Mouse (Mus musculus) CD8-positive naive resting alpha-beta T cell, adult 2 months (primary cell): ENCODE measurements around the gene Fam198a.

Experiments used
- DNase-seq, 2 experiments: peaks; one replicate each; pipeline ENCODE4 v3.0.0; 2022; ENCODE audit warnings: low read depth in 2 of 2, low spot score in 2 of 2

The Fam198a gene

DNA sequence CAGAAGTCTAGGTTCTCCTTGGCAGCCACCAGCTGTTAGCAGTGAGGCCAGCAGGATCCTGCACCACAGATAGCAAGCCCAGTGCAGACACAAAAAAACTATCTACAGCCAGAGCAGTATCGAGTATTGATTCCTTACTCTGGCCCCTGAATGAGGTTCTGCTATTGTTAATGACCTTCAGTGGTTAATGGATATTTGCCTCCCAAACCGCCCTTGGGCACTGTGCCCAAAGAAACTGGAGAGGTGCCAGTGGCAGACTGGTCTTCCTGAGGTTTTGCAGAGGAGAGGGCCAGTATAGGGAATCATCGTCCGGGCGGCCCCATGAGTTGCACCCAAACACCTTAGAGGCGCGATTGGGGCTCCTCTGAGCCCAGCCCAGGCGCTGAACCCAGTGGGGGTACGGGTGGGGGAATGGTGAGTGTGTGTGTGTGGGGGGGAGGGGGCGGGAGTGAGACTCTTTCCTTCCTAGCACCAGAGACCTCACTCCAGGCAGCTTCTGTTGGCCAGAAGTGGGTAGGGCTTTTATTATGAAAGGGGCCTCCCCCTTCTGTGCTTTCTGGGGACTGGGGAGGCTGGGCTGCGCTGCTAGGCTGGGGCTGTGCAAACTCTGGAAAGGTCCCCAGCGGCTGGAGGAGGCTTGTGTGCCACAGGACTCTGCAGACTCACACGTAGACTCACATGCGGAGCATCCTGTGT lies at the start of gene Fam198a:
Gene Fam198a (plus strand): TSS at position 571 of the 696 bp plus-strand sequence.
- no peak for DNase-seq

DNA sequence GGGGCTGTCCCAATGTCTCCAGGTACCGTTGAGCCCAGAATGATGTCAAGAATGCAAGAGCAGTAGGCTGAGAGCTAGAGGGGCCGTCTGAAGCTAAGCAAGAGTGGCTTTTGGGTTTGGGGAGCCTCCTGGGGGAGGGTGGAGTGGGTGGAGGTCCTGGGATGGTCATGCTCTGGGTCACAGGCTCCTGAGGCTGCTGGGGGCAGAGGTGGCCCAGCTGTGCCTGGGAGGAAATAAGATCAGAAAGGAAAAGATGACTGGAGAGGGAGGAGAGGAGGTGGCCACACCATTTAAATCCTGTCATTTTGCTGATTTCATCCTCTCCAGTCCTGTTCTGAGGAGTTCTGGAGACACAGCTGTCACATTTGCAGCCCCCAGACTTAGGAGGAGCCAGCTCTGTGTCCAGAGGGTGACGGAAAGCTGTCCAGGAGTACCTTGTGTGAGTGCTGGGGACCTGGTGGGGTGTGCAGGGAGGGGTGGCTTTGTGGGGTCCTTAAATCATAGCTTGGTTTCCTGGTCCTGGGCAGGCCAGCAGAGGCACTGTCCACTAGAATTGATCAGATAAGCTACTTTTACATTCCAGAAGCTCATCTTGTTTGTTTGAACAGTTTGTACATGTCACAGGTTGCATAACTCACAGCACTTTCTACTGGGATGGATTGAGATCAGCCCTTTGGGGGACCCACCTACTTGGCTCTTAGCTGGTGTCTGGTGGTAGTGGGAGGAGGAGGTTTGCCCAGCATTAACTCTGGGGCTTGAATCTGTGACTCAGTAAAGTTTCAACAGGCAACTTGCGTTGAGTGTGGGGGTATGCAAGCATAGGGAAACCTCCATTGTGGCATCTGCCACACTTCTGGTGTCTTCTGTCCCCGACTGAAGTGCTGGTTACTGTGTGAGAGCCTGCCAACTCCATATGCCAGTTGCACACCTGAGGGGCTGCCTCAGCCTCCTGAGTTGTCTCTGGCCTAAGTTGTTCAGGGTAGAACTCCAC lies 48.8 kb upstream of the Fam198a start:
- DNase-seq: no peak

DNA sequence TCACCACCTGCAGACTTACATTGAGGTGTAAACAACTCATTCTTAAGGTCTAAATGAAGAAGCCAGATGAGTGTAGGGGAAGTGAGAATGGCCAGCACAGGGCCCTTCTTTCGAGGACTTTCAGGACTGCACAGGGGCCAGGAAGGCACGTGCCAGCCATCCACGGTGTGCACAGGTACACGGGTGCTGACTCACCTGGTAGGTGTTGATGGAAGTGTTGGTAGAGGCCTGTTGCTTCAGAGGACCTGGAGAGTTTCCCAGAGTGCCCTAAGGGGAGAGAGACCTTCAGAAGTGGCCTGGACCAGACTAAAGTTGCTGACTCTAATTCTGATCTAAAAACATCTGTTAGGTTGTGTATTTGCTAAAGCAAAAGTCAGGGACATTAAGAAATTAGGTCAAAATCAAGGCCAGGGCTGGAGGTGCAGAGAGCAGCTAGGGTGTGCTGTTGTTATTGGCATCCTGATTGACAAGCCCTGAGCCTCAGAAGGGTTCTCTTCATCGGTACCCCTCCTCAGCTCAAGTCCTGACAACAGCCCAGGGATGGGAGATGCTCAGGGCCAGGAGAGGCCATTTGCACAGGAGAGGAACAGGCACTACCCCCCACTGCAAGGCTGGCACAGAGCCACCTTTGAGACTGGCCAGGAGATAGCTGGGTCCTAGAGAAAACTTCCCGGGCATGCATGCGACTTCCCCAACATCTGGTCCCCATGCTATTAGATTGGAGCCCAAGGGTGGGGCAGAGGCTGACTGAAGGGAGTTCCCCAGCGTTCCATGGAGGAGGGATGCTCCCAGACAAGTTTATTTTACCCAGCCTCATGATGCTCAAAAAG lies 47.1 kb upstream of the Fam198a start:
- no peak for DNase-seq

DNA sequence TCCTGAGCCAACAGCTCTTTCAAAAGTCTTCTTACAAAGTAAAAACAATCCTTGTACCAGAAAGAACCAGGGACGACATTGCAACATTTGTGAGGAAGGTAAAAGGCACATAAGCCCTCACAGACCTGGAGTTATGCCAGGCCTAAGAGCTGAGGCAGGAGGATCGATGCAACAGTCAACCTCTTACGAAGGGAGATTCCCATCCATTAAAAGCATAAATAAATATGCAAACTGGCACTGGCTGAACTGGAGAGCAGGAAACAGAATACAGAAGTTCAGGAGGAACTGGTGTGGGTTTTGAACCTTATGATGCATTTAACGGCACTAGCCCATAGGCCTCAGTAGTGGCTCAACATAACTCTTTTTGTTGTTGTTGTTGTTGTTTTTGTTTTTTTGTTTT lies 46.5 kb upstream of the Fam198a start:
- no peak for DNase-seq

DNA sequence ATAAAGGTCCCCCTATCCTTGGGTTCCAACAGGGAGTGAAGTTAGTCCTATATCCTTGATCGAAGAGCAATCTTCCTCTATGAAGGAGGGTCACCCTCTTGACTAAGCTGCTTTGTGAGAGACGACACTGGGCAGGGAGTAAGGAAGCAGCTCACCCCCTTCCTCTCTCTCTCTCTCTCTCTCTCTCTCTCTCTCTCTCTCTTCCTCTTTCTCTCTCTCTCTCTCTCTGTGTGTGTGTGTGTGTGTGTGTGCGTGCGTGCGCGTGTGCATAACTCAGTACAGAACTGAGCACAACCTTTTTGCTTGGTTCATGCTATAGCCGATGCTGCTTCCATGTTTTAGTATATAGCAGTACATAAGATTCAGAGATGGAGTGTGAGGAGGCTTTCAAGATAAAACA lies 45.8 kb upstream of the Fam198a start:
- DNase-seq: no peak

DNA sequence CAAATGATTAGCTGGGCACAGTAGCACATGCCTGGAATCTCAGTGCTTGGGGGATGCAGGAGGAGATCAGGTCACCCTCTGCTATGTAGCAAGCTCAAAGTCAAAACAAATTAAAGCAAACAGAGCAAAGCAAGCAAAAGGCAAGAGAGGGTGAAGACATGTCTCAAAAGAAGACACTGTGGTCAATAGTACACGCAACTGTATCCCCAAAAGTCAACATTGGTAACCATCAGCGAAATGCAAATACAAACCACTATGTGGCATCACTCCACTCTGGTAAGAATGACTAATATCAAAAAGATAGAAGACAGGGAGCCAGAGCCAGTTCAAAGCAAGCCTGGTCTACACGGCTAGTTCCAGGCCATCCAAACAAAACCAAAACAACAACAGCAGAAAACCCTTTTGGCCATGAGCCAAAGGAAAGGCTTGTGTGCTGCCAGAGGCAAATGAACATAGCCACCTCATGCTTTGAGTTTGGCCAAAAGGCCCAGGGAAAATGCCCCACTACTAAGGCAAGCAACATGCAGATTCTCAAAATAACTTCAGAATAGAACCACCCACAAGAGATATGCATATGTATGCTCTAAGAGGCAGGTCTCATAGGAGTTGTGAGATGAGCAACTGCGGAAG lies 45.1 kb upstream of the Fam198a start:
- DNase-seq: no peak

DNA sequence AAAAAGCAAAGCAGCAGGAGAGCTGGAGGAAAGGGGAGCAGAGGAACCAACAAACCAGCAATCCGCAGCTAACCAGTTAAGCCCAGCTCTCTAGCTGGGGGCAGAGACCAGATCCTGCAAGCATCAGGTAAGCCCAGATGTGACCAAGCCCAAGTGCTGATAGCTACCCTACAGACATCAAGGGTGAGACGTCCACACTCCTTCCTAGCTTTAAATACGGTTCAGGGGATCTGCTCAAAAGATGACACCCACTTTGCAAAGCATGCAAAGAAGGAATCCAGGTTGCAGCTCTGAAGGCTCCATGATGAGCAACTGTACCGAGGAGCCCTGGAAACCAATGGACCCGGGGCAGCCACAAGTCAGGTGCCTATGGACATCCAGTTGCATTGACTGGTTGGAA lies 44.3 kb upstream of the Fam198a start:
- no peak for DNase-seq

DNA sequence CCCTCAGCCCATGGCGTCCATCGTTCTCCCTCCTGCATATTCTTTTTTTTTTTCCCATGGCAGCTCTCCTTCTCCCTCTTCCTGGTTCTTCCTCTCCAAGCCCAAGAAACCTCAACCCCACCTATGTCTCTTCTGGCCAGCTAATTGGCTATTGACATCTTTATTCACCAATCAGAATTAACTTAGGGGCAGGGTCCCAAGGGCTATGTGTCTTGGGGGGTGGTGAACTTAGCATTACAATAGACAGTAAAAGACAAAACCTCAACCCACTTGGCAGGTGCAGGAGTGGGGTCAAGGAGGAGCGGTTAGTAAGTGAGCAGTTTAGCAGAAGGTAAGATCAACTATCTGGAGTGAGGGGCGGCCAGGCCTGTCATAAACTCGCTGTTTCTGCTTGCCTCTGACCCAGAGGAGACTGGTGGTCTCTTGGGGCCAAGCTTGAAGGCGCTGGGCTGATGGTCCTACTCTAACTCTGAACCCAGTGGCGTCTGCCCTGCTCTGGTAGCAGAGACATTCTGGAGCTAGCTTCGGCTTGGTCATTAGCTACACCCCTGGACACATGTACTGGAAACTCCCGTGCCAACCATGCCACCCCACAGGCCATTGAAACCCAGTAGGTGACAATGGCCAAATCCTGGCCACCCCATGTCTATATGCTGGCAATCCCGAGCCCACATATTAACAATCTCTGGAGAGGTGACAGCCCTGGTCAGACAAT lies 43.3 kb upstream of the Fam198a start:
- DNase-seq: no peak

DNA sequence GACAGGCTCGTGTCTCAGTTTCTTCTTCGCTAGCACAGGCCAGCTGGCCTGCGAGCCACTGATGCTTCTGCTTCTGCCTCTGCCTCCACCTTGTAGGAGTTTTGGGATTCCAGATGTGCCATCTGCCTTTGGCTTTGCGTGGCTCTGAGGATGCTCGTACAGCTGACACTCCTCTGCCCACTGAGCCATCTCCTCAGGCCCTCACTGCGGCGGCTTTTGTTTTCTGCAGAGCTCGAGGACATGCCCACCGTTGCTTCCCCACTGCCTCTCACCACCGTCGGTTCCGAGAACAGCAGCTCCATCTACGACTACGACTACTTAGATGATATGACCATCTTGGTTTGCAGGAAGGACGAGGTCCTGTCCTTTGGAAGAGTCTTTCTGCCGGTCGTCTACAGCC lies 42.5 kb upstream of the Fam198a start:
- no peak for DNase-seq

DNA sequence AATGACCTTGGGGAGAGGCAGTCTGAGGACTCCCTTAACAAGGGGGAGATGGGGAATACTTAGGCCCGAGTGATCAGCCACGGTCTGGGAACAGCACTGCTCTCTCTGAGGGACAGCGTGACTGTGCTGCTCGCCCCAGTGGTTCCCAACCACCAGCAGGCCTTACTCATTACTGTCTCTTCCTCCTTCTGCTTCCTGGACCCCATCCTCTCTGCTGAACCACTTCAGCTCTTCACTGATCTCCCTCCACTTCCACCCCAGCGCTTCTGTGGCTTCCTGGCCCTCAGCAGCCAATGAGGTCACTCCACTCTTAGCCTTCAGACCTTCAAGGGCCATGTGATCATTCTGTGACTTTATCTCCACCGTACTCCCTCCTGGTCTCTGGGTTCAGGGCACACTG lies 41.2 kb upstream of the Fam198a start:
- no peak for DNase-seq

DNA sequence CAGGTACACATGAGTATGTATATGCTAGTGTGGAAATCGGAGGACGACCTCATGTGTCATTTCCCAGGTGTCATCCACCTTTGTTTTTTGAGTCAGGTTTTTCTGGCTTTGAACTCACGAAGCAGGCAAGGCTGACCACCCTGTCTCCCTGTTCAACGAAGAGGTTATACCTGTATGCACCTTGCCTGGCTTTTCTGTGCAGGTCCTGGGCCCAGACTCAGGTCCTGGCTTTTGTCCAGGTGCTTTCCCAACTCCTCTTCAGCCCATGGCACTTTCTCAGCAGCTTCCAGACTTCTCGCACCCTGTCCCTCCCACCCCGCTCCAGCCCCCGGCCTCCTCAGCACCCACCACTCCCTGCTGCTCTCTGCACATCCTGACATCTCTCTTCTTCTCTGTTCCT lies 39.6 kb upstream of the Fam198a start:
- no peak for DNase-seq

DNA sequence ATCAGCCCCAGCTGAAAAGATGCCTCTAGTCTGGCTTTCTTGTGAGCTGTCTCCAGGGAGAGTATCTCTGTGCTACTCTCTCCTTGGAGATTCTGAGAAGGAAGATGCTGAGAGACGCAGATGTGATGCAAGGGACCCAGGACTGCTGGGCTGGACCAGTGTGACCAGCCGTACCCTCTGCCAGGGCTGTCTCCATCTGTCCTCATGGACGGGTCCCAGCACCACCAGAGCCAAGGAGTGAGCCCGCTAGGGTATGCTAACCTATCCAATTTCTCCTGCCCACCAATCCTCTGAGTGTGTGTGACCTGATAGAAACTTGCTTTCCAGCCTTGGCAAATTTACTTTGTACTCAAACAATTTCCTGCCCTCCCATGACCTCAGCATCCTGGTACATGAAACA lies 38.0 kb upstream of the Fam198a start:
- no peak for DNase-seq

DNA sequence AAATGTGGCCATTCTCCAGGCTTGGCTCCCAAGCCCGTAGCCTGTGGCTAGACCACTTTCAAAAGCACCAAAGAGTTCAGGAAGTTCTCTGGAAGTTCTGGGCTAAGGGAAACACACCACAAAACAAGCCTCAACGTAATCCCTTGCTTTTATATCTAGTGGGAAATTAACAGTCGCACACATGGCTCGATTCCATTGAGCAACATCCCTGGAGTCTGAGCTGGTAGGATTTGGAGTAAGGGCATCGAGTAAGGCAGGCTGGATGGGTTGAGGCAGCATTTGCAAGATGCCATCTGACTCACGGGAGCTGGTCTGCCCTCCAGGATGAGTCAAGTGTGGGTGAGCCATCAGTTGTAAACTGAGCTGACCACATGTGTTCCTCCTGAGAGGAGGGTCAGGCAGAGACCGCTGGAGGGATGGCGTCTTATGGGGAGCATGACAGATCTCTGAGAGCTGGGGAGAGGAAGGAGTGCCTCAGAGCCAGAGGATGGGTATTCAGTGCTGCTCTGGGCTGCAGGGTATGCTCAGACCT lies 36.5 kb upstream of the Fam198a start:
- no peak for DNase-seq

DNA sequence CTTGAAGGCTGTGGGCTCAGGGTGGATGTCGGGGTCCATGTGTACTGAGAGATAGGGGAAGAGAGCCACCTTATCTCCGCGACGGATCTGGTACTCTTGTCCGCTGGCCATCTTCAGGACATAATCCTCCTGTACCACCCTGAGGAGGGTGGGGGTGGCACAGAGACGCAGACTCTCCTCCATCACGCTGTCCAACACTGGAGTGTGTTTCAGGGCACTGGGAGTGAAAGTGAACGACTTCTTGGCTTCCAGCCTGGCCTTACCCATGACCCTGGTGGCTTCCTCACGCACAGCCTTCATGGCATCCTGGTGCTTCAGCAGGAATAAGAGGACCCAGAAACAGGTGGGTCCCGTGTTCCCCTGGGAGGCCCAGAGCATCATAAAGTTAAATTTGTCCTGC lies 35.7 kb upstream of the Fam198a start:
- no peak for DNase-seq

DNA sequence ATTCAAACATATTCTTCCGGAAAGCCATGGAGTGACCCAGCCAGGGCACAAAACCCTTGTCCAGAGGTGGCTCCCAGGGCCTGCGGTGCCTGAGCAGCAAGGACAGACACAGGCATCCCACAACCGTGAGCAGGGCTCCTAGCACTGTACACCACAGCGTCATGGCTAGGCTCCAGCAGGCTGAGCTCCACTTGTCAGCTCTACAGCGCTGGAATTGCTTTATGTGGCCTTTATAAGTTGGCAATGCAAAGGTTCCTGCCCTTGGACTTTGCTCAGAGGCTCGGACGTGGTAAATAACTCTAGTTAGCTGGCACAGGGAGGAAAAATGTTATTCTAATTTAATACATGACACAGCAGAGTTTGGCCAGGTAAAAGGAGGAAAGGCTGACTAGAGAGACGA lies 34.7 kb upstream of the Fam198a start, which contains the start of gene Cyp8b1:
Gene Cyp8b1 (minus strand): TSS at position 204 of the 400 bp plus-strand sequence.
- DNase-seq: no peak

DNA sequence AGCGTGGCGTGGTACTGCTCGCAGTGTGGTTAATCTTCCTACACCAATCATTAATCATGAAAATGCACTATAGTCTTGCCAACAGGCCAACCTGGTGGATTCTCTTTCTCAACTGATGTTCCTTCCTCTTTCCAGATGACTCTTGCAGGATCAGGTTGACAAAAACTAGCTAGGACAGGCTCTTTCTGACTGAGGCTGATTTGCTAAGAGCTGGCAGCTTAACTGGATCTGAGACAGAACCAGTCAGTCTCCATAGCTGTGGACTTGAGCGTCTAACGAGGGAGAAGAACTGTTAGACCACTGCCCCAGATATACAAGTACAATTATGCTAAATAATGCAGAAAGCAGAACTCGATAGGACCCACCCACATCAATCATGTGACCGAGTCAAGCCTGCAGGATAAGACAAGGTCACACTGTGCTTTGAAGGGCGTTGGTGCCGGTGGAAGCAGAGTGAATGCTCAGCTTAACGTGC lies 31.7 kb upstream of the Fam198a start:
- no peak for DNase-seq

DNA sequence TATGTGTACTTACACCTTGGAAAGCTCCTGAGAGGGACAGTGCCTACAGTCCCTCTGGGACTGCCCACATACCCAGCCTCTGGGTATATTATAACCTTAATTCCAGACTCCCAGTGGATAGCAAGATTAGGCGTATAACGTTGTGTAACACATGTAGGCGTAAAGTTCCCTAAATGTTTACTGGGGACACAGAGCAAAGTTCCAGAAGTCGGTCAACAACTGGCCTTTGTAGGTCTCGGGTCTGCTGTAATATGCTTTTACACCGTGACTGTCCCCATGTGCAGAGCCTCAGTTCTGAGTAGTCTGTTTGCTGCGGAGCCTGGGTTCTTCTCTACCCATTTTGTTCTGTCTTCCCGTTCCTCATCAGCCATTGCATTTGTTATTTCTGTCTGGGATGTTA lies 27.3 kb upstream of the Fam198a start:
- no peak for DNase-seq

DNA sequence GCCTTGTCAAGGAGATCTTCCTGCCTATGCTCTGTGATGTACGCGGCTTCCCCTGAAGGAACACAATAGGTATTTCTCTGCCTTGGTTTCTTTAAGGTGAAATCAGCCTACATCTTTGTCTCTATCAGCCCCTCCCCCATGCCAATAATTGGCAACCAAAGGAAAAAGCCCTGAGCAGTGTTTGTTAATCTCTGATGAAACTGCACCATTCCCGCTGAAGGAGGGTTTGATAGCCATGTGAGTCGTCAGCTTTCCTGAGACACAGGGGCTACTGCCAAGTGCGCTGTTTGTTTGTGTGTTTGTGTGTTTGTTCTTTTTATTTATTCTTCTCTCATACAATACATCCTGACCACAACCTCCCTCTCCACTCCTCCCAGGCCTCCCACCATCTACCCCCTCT lies 26.9 kb upstream of the Fam198a start:
- no peak for DNase-seq

DNA sequence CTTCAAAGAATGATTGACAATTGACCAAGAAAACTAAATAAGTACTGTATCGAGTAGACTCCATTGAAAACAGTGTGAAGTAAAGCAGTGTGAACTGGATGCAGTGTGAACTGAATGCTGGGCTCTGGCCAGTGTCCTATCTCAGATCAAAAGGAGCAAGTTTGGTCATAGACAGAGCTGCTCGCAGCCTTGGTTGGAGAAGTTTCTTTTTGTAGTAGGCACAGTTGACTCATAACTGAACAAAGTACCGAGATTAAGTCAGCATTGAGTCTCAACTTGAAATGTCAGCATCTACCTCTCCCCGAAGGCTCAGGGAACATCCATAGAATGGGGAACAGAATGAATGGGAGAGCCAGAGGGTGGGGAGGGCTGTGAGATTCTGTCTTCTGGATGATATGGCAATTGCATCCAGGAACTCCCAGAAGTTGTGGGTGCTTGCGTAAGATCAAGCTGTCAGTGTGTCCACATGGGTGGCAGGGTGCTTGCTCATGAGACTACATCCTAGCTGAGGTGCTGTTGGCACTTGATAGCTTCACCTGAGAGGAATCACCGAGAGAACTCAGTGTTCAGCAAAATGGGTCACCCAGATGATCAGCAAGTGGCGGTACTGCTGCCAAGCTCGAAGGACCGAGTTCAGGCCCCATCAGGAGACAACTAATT lies 25.8 kb upstream of the Fam198a start:
- DNase-seq: no peak
